Mouse (Mus musculus) spleen, adult 2 months (tissue): ENCODE measurements around the gene Smurf2.

Experiments used
- CTCF ChIP-seq: fragments of 200-500 bp; IDR thresholded peaks from 2 replicates; pipeline ENCODE4 v1.5.1; 2011; ENCODE audit warnings: mild to moderate bottlenecking, inconsistent platforms; ENCODE audit not compliant: insufficient read depth, insufficient read length, insufficient replicate concordance; ENCODE audit errors: extremely low read depth
- POLR2A ChIP-seq: fragments of 200-500 bp; IDR thresholded peaks from 2 replicates; pipeline ENCODE4 v1.6.1; 2011; ENCODE audit warnings: low read depth, low read length, inconsistent platforms

GRCm38 (mm10) chr11:106954566-106954965 lies 34.1 kb upstream of the Smurf2 start:
- TF ChIP-seq CTCF (no peak), POLR2A (no peak)
